Mouse (Mus musculus) megakaryocyte-erythroid progenitor cell, adult 5-6 weeks (primary cell): Measurements from ENCODE around the gene 1520401A03Rik. TPM values are rescaled to one million over a fixed set of nuclear protein-coding genes. Genes with fewer than 3 reads are reported as not detected.
A peak's percentile ranks its signal among the peaks of the same experiment; 100 is the strongest.

Source experiments
- ATAC-seq: replicated peaks from 2 replicates; pipeline ENCODE4 v1.8.0; 2016; ENCODE audit warnings: mild to moderate bottlenecking, inconsistent platforms; ENCODE audit not compliant: severe bottlenecking, poor library complexity, low FRiP score, low TSS enrichment
- total RNA-seq, 2 experiments: library from RNA; stranded (forward) in 1 of 2; stranded (reverse) in 1 of 2; fragments of 200-1000, 215-1000 nt in 1 of 2; fragments of >200 nt in 1 of 2; fragmentation: Nextera tagmentation in 1 of 2; gene quantifications; 2 replicates each; pipeline ENCODE4 v1.2.3; 2014 to 2017

1520401A03Rik gene
- total RNA-seq, 2 experiments from 2014 or later, result not detected

GRCm38 (mm10) chr17:23744651-23745050, 22.1 kb upstream of the 1520401A03Rik start:
- ATAC-seq, result no peak

- no peak for ATAC-seq
Measured at GRCm38 (mm10) chr17:23744076-23744475, 21.5 kb upstream of the 1520401A03Rik start.

GRCm38 (mm10) chr17:23742941-23743340, 20.4 kb upstream of the 1520401A03Rik start:
- ATAC-seq, result no peak

GRCm38 (mm10) chr17:23742210-23742793, 19.7 kb upstream of the 1520401A03Rik start:
- ATAC-seq, result no peak

GRCm38 (mm10) chr17:23741359-23742209, 19.0 kb upstream of the 1520401A03Rik start:
- no peak for ATAC-seq

- ATAC-seq, result peak; percentile 57
Measured at GRCm38 (mm10) chr17:23740598-23741021, 18.0 kb upstream of the 1520401A03Rik start, which contains the start of gene Paqr4. Gene Paqr4 (minus strand): TSS chr17:23740867.

GRCm38 (mm10) chr17:23740136-23740584, 17.6 kb upstream of the 1520401A03Rik start:
- peak; percentile 79 for ATAC-seq

GRCm38 (mm10) chr17:23739202-23740135, 16.9 kb upstream of the 1520401A03Rik start:
- no peak for ATAC-seq

GRCm38 (mm10) chr17:23738836-23739201, 16.2 kb upstream of the 1520401A03Rik start:
- ATAC-seq, result no peak

GRCm38 (mm10) chr17:23737493-23738445, 15.2 kb upstream of the 1520401A03Rik start:
- peak; percentile 29 for ATAC-seq

- no peak for ATAC-seq
Measured at GRCm38 (mm10) chr17:23734341-23734740, 11.8 kb upstream of the 1520401A03Rik start.

GRCm38 (mm10) chr17:23730441-23730840, 7.9 kb upstream of the 1520401A03Rik start:
- no peak for ATAC-seq

- peak; percentile 68 for ATAC-seq
Measured at GRCm38 (mm10) chr17:23726758-23727142, 4.2 kb upstream of the 1520401A03Rik start.

GRCm38 (mm10) chr17:23725999-23726757, 3.6 kb upstream of the 1520401A03Rik start, which contains the start of gene Pkmyt1:
Gene Pkmyt1 (plus strand): TSS chr17:23726336.
- peak; percentile 89 for ATAC-seq

GRCm38 (mm10) chr17:23725477-23725876, 2.9 kb upstream of the 1520401A03Rik start:
- ATAC-seq, result peak; percentile 7; the same call in 1 of the 2 replicates

- no peak for ATAC-seq
Measured at GRCm38 (mm10) chr17:23721886-23722285, 697 bp downstream of the 1520401A03Rik start.

GRCm38 (mm10) chr17:23719455-23719854, 3.1 kb downstream of the 1520401A03Rik start:
- ATAC-seq, result no peak

GRCm38 (mm10) chr17:23717003-23717402, 5.6 kb downstream of the 1520401A03Rik start:
- ATAC-seq, result no peak
